Mouse (Mus musculus): ENCODE data around the gene Gm49378. TPM values are rescaled to one million over a fixed set of nuclear protein-coding genes. Genes with fewer than 3 reads are reported as not detected.

Gene Gm49378
- polyA plus RNA-seq, 1 experiment: 0.89 TPM

GRCm38 (mm10) chr14:55589771-55590448 is 47.8 kb downstream of the Gm49378 start:
- DNase-seq (ENCODE audit: low spot score): no peak

- DNase-seq (ENCODE audit: low spot score): no peak
These were observed 48.4 kb downstream of the Gm49378 start for GRCm38 (mm10) chr14:55589271-55589670.

DNA sequence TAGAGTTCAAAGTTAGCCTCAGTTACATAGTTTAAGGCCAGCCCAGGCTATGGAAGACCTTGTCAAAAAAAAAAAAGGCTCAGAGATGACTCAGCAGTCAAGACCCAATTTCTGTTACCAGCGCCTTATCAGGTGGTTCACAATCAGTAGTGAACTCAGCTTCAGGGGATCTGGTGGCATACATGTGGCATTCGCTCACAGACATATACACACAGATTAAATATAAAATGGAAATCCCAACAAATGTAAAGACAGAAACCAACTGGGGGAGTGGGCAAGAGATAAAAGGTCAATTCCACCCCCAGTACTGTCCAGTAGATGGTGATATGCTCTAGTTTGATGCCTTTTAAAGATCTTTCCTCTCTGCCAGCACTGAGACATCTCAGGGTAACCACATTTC is 51.5 kb downstream of the Gm49378 start:
- DNase-seq (ENCODE audit: low spot score): no peak

GRCm38 (mm10) chr14:55585566-55585960 is 52.1 kb downstream of the Gm49378 start:
- no peak for DNase-seq (ENCODE audit: low spot score)

DNA sequence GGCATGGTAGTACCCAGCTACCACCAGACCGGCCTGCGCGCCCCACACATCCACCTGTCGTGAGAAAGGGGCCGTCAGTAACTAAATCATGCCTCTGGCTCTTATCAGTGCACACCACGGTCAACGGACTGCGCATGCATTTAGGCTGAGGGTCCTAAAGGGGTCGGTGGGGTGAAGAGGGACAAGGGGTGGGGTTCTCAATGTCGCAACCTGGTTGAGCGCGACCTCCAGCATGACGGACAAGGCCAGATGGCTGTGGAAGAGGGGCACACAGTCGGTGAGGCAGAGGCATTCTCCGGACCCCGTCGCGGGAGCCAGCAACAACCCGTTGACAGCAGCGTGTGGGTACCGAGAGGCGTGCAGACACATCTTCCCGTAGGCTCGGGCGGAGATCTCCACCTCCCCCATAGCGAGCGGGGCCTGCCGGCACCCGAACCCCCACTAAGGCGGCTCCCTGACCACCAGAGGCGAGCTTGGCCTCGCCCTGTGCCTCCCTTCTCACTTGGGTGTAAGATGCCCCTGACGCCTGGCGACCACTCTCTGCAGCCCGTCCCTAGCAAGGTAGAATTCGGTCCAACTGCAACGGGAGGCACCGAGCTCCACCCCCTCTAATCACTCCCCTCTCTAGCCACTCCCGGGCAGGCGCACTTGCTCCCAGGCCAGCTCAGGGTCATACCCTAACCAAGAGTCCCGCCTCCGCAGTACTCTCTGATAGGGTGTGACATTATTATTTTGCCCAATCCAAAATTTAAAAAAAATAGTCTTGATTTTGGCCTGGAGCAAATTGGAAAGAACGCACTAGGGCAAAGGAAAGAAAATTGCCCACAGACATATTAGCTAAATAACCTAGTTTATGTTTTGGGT is 52.8 kb downstream of the Gm49378 start, which contains the start of gene Emc9:
TSS of gene Emc9 (minus strand) at position 601 of the 864 bp plus-strand sequence.
- DNase-seq (ENCODE audit: low spot score): peak; percentile 60

DNA sequence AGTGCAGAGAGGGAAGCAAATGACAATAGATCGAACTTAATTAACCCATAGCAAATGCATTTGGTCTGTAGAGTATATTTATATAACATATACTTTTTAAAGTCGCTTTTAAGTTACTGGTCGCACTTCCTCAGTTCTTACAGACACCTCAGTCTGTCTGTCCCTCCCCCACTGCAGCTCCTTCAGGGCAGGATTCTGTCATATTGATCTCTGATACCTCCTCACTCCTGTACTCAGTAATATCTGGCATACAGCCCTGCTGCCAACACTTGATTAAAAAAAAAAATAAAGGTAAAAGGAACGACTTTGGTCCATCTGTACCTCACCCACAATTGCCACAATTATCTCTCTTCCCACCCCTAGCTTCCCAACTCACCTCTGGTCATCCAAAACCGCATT is 53.4 kb downstream of the Gm49378 start:
- no peak for DNase-seq (ENCODE audit: low spot score)

- no peak for DNase-seq (ENCODE audit: low spot score)
These were observed 55.6 kb downstream of the Gm49378 start for GRCm38 (mm10) chr14:55581981-55582681.

DNA sequence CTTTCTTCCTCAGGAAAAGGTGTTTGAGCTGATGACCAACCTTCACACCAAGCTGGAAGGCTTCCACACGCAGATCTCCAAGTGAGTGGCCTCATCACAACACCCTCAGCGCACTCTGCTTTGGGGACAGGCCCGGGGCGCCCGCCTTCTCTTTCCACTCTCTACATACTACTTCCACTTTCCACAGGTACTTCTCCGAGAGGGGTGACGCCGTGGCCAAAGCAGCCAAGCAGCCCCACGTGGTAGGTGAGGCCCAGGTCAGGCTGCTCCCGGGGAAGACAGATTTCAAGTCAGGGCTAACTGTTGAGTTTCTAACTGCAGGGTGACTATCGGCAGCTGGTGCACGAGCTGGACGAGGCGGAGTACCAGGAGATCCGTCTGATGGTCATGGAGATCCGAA is 57.0 kb downstream of the Gm49378 start:
- DNase-seq (ENCODE audit: low spot score): no peak

DNA sequence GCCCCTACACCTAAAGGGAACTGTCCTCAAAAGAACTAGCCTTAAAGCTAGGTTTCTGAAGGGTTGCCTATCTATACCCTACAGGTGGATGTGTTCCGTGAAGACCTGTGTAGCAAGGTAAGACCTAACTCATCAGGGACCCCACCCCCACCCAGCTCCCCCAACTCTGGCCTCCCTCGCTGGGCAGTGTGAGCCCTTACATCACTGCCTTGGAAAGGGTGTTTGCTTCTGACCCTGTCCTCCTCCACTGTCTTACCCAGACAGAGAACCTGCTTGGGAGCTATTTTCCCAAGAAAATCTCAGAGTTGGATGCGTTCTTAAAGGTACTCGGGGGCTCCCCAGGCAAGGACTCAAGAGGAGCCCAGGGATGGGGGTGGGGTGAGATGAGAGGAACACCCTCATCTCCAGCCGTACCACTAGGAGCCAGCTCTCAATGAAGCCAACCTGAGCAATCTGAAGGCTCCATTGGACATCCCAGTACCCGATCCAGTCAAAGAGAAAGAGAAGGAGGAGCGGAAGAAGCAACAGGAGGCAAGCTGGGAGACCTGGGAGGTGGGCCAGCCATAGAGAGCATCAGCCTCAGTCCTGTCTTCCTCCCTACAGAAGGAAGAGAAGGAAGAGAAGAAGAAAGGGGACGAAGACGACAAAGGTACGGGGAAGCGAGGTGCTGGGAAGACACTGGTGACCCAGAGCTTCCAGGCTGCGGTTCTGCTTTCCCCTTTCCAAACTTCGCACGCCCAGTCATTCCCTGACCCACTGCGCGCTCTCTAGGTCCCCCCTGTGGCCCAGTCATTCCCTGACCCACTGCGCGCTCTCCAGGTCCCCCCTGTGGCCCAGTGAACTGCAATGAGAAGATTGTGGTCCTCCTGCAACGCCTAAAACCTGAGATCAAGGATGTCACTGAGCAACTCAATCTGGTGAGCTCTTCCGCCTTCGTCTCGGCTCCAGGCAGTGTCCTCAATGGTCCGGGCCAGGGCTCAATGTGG is 57.9 kb downstream of the Gm49378 start:
- DNase-seq (ENCODE audit: low spot score): no peak

Other genes starting within 250 kb of the Gm49378 start
- gene Dhrs4, start 159.1 kb downstream of the Gm49378 start, polyA plus RNA-seq (2012; rRNA removed): 38.9 and 44.7 TPM in 2 replicates
- gene Carmil3, start 147.2 kb downstream of the Gm49378 start, polyA plus RNA-seq (2012; rRNA removed): 2.5 and 2.6 TPM in 2 replicates
- 2.5 and 3.0 TPM in 2 replicates for gene Cpne6, start 127.5 kb downstream of the Gm49378 start, polyA plus RNA-seq (2012; rRNA removed)
- not detected in 2 replicates for gene Nrl, start 112.9 kb downstream of the Gm49378 start, polyA plus RNA-seq (2012; rRNA removed)
- 44.7 and 52.2 TPM in 2 replicates for gene Pck2, start 97.6 kb downstream of the Gm49378 start, polyA plus RNA-seq (2012; rRNA removed)
- gene Dcaf11, start 77.9 kb downstream of the Gm49378 start, polyA plus RNA-seq (2012; rRNA removed): 87.0 and 88.2 TPM in 2 replicates
- 0.55 and 1.1 TPM in 2 replicates for gene A730061H03Rik, start 77.5 kb downstream of the Gm49378 start, polyA plus RNA-seq (2012; rRNA removed)
- 0.25 TPM in 1 of 2 replicates, not detected in the other for gene Fitm1, start 62.3 kb downstream of the Gm49378 start, polyA plus RNA-seq (2012; rRNA removed)
- 136 and 167 TPM in 2 replicates for gene Psme1, start 59.8 kb downstream of the Gm49378 start, polyA plus RNA-seq (2012; rRNA removed)
- 19.3 and 21.2 TPM in 2 replicates for gene Emc9, start 52.6 kb downstream of the Gm49378 start, polyA plus RNA-seq (2012; rRNA removed)
- gene Psme2, start 46.8 kb downstream of the Gm49378 start, polyA plus RNA-seq (2012; rRNA removed): 134 and 144 TPM in 2 replicates
- gene Rnf31, start 46.2 kb downstream of the Gm49378 start, polyA plus RNA-seq (2012; rRNA removed): 15.7 and 20.4 TPM in 2 replicates
- 29.5 and 35.1 TPM in 2 replicates for gene Irf9, start 34.3 kb downstream of the Gm49378 start, polyA plus RNA-seq (2012; rRNA removed)
- gene Rec8, start 19.9 kb downstream of the Gm49378 start, polyA plus RNA-seq (2012; rRNA removed): 2.8 and 3.3 TPM in 2 replicates
- 79.9 and 83.8 TPM in 2 replicates for gene Ipo4, start 1.9 kb downstream of the Gm49378 start, polyA plus RNA-seq (2012; rRNA removed)
- 46.6 and 47.0 TPM in 2 replicates for gene Tm9sf1, start 5.9 kb upstream of the Gm49378 start, polyA plus RNA-seq (2012; rRNA removed)
- 1.1 and 1.4 TPM in 2 replicates for gene Tssk4, start 12.3 kb upstream of the Gm49378 start, polyA plus RNA-seq (2012; rRNA removed)
- 37.0 and 42.4 TPM in 2 replicates for gene Mdp1, start 22.6 kb upstream of the Gm49378 start, polyA plus RNA-seq (2012; rRNA removed)
- gene Gmpr2, start 34.0 kb upstream of the Gm49378 start, polyA plus RNA-seq (2012; rRNA removed): 28.1 and 32.9 TPM in 2 replicates
- gene Nedd8, start 34.2 kb upstream of the Gm49378 start, polyA plus RNA-seq (2012; rRNA removed): 250 and 278 TPM in 2 replicates
- gene Tinf2, start 43.9 kb upstream of the Gm49378 start, polyA plus RNA-seq (2012; rRNA removed): 19.2 and 22.9 TPM in 2 replicates
- gene Tgm1, start 76.0 kb upstream of the Gm49378 start, polyA plus RNA-seq (2012; rRNA removed): 1.1 and 1.4 TPM in 2 replicates
- 25.9 and 34.6 TPM in 2 replicates for gene Rabggta, start 84.4 kb upstream of the Gm49378 start, polyA plus RNA-seq (2012; rRNA removed)
- gene Dhrs1, start 107.8 kb upstream of the Gm49378 start, polyA plus RNA-seq (2012; rRNA removed): 75.5 and 83.1 TPM in 2 replicates
- gene Nop9, start 107.8 kb upstream of the Gm49378 start, polyA plus RNA-seq (2012; rRNA removed): 13.8 TPM in 2 replicates
- 0.18 and 0.25 TPM in 2 replicates for gene Cideb, start 120.6 kb upstream of the Gm49378 start, polyA plus RNA-seq (2012; rRNA removed)
- 0.06 TPM in 2 replicates for gene Ltb4r2, start 123.5 kb upstream of the Gm49378 start, polyA plus RNA-seq (2012; rRNA removed)
- 1.6 and 1.7 TPM in 2 replicates for gene Ltb4r1, start 128.1 kb upstream of the Gm49378 start, polyA plus RNA-seq (2012; rRNA removed)
- 7.2 and 9.4 TPM in 2 replicates for gene Adcy4, start 146.2 kb upstream of the Gm49378 start, polyA plus RNA-seq (2012; rRNA removed)
- 7.0 and 8.9 TPM in 2 replicates for gene Ripk3, start 151.0 kb upstream of the Gm49378 start, polyA plus RNA-seq (2012; rRNA removed)
- 37.9 and 44.3 TPM in 2 replicates for gene Nfatc4, start 185.2 kb upstream of the Gm49378 start, polyA plus RNA-seq (2012; rRNA removed)
- 6.2 and 11.2 TPM in 2 replicates for gene Nynrin, start 216.1 kb upstream of the Gm49378 start, polyA plus RNA-seq (2012; rRNA removed)
- 0.22 and 0.45 TPM in 2 replicates for gene Cbln3, start 246.5 kb upstream of the Gm49378 start, polyA plus RNA-seq (2012; rRNA removed)
- gene Khnyn, start 247.1 kb upstream of the Gm49378 start, polyA plus RNA-seq (2012; rRNA removed): 26.2 and 26.8 TPM in 2 replicates

Measured in urinary bladder, adult 2 months (tissue).